Mouse (Mus musculus) layer of hippocampus, adult 9-10 months (tissue): Measurements from ENCODE around the gene Mterf1b.

Experiments used
- DNase-seq: peaks from one replicate; pipeline ENCODE4 v3.0.0; 2022; ENCODE audit warnings: low spot score

Gene Mterf1b

GRCm38 (mm10) chr5:4245004-4245403 is 52.8 kb downstream of the Mterf1b start:
- no peak for DNase-seq

- DNase-seq: no peak
These were observed 53.9 kb downstream of the Mterf1b start for GRCm38 (mm10) chr5:4246095-4246494.
